Mouse (Mus musculus) adrenal gland, postnatal 4 days (tissue): Measurements from ENCODE around the gene Itpr3. TPM values are rescaled to one million over a fixed set of nuclear protein-coding genes. Genes with fewer than 3 reads are reported as not detected.
A peak's percentile ranks its signal among the peaks of the same experiment; 100 is the strongest.

Experiments
- DNase-seq, 2 experiments: peaks; one replicate each; pipeline ENCODE4 v3.0.0; 2021 to 2022; ENCODE audit warnings: low spot score in 2 of 2, mixed read lengths in 2 of 2
- total RNA-seq, 2 experiments: library from RNA; stranded (reverse); gene quantifications; 2 replicates each; pipeline ENCODE4 v1.2.3; 2021

Itpr3 gene
- total RNA-seq, 2 experiments from 2014 or later, result 13.6 to 19.4 TPM

DNA sequence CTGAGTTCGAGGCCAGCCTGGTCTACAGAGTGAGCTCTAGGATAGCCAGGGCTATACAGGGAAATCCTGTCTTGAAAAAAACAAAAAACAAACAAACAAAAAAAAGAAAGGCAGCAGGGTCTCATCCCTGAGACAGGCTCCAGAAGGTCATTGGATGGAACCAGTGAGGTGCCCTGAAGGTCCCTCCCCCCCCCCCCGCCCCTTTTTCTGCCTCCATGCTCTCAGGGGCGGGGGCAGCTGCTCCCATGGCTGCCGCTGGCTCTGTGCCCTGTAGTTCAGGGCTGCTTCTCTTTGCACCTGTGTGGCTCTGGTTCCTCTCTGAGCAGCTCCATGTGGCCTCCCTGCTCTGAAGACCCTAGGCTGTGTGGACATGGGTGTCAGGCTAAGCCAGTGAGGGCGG lies 12.0 kb downstream of the Itpr3 start:
- DNase-seq, result no peak

GRCm38 (mm10) chr17:27070913-27071312 lies 13.8 kb downstream of the Itpr3 start:
- no peak for DNase-seq

DNA sequence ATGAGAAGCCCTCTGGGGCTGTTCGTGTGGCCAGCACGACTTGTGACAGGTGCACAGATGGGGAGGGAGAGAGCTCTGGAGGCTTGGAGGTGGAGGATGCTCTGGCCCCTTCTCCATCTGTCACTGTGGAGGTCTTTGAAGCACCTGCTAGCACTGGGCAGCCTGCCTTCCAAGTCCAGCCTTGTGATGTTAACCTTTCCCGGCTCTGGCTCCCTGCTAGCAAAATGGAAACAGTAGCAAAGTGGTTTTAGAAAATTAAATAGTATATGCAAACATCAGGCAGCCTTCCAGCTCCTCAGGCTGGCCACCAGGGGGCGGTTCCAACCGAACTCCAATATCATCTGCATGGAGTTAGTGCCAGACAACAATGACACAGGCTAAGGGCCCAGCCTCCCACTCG lies 14.5 kb downstream of the Itpr3 start:
- no peak for DNase-seq

DNA sequence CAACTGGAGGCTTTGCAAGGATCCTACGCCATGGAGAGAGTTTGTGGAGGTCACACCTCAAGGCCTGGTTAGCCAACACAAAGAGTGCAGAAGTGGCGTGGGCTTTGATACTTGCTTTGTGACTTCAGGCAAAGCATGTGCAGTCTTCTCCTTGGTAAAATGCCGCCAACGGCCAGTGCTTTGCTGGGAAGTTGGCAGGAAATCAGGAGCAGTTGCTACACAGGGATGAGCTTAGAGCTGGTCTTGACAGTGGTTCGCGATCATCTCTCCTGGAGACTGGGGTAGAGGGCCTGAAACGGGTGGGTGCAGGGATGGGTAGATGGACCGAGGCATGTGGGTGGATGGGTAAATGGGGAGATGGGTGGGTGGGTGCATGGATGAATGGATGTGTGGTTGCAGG lies 15.3 kb downstream of the Itpr3 start:
- DNase-seq, result no peak

DNA sequence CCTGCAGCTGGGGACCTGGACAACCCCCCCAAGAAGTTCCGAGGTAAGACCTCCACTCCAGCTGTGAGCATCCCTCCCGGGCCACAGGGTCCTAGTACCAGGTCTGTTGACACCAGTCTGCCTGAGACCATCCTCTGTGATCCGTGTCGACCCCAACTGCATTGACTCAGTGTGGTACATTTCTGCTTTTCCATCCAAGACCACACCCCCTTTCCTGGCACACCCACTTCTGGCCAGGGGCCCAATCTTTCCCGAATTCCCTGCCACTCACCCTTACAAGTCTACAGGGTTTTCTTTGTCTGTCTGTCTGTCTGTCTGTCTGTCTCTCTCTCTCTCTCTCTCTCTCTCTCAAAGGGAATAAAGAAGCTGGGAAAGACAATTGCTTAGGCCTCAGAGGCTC lies 16.0 kb downstream of the Itpr3 start:
- no peak for DNase-seq

GRCm38 (mm10) chr17:27073778-27074177 lies 16.7 kb downstream of the Itpr3 start:
- DNase-seq, result no peak

GRCm38 (mm10) chr17:27074236-27074635 lies 17.1 kb downstream of the Itpr3 start:
- no peak for DNase-seq

GRCm38 (mm10) chr17:27074849-27075745 lies 18.0 kb downstream of the Itpr3 start:
- DNase-seq, result no peak

- no peak for DNase-seq
Measured at GRCm38 (mm10) chr17:27077133-27077532, 20.0 kb downstream of the Itpr3 start.

GRCm38 (mm10) chr17:27077920-27078319 lies 20.8 kb downstream of the Itpr3 start:
- DNase-seq, result no peak

DNA sequence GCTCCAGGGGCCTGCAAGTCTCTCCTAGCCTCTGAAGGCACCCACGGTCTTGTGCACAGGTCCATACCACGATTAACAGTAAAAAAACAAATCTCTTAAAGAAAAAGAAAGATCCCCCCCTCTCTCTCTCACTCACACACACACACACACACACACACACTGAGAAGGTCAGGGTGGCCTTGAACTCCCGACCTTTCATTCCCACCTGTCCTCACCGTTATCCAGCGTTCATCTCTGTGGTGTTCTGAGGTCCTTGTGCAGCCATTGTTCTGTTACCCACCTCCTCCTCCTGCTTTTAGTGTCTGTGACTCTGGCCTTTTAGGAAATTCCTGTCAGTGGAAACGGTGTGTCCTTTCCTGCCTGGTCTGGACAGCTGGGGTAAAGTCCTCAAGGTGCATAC lies 21.4 kb downstream of the Itpr3 start:
- DNase-seq, result no peak

- DNase-seq, result no peak
Measured at GRCm38 (mm10) chr17:27081868-27082267, 24.8 kb downstream of the Itpr3 start.

GRCm38 (mm10) chr17:27082796-27083195 lies 25.7 kb downstream of the Itpr3 start:
- DNase-seq, result no peak

DNA sequence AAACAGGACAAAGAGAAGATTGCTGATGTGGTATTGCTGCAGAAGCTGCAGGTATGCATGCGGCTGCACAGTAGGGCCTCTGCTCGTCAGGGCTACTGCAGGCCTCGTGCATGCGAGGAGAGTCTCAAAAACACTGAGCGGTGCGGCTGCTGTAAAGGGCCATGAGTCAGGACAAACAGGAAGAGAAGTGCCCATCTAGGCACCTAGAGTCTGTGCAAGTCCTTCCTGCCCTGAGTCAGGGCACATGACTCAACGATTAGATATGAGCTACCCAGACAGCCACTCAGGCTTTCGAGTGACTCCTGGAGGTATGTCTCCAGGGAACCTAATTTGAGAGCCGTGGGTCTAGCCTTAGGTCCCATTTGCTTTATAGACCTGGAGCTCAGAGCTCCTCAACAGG lies 26.5 kb downstream of the Itpr3 start:
- no peak for DNase-seq

- DNase-seq, result peak in 1 of 2 experiments; percentile 35
Measured at GRCm38 (mm10) chr17:27085676-27086075, 28.6 kb downstream of the Itpr3 start.

DNA sequence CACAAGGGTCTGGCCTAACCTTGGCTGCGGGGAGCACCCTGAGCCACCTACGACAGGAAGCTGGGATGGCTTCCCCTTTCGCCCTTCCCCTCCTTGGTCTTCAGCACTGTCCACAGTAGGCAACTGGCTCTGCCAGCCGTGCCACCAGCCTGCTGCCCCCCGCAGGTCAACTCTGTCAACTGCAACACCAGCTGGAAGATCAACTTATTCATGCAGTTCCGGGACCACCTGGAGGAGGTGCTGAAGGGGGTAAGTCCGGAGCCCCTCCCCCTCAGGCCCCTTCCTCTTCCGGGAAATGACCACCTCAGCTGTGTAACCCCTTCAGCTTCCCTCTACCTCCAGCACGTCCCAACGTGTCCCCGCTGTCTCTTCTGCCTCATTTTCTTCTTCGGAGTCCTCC lies 30.3 kb downstream of the Itpr3 start:
- DNase-seq, result no peak

DNA sequence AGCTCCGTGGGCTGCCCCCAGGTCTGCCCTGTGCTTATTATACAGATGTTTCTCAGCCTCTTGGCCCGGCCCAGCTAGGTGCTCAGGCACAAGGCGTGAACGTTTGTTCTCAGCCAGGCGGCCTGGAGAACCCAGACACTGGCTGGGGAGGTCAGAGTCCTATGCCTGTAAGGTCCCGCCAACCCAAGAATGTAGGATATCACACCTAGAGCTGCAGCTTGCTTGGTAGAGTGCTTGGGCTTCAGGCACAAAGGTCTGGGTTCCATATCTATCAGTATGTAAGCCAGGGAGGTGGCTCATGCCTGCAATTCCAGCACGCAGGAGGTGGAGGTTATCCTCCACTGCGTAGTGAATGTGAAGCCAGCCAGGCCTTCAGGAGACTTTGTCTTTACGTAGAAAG lies 33.0 kb downstream of the Itpr3 start:
- no peak for DNase-seq

GRCm38 (mm10) chr17:27095690-27096089 lies 38.6 kb downstream of the Itpr3 start:
- no peak for DNase-seq

GRCm38 (mm10) chr17:27101675-27102074 lies 44.6 kb downstream of the Itpr3 start:
- no peak for DNase-seq

- DNase-seq, result no peak
Measured at GRCm38 (mm10) chr17:27105698-27106470, 48.8 kb downstream of the Itpr3 start.

GRCm38 (mm10) chr17:27106745-27107144 lies 49.6 kb downstream of the Itpr3 start:
- no peak for DNase-seq

DNA sequence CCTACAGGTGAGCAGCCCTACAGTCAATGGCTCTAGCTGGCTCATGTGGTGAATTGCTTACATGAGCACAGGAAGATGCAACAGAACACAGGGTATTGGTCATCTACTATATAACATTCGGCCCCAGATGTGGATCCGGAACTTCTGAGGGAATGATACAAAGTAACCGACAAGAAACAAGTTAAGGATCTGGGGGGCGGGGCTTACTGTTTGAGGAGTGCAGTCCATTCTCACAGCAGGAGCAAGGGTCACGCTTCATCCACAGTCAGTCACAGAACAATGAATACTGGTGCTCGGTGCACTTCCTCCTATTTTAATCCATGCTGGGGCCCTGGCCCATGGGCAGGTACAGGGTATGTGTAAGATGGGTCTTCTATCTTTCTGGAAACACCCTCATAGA lies 50.8 kb downstream of the Itpr3 start:
- no peak for DNase-seq
